Mouse (Mus musculus) midbrain, embryonic 14.5 days (tissue): ENCODE measurements around the gene Hist1h3d. TPM values are rescaled to one million over a fixed set of nuclear protein-coding genes. Genes with fewer than 3 reads are reported as not detected.
"Not testable (repeated sequence)": the region's sequence is repeated elsewhere in the genome, so short reads cannot be mapped to it uniquely, and the experiment has no call there.

Experiments
- ATAC-seq: fragments of 200-750 bp; cut with Nextera tagmentation; 2 replicates; pipeline ENCODE4 v1.8.0; 2017; ENCODE audit warnings: moderate number of reproducible peaks, moderate library complexity; ENCODE audit not compliant: low FRiP score, low TSS enrichment
- DNase-seq: peaks from one replicate; pipeline ENCODE4 v3.0.0-alpha.2; 2015
- H3K27ac ChIP-seq: fragments of 300-500 bp; sonication (generic); replicated peaks from 2 replicates; pipeline ENCODE4 v1.5.1; 2014; ENCODE audit warnings: mild to moderate bottlenecking, low read depth, low read length, moderate library complexity
- H3K27me3 ChIP-seq: fragments of 300-500 bp; sonication (generic); 2 replicates; pipeline ENCODE4 v1.6.1; 2014; ENCODE audit warnings: low read length, control low read depth, mixed read lengths; ENCODE audit not compliant: control insufficient read depth, insufficient read depth
- H3K36me3 ChIP-seq: fragments of 300-500 bp; sonication (generic); 2 replicates; pipeline ENCODE4 v1.6.1; 2014; ENCODE audit warnings: low read length, control low read depth; ENCODE audit not compliant: control insufficient read depth, insufficient read depth
- H3K4me1 ChIP-seq: fragments of 300-500 bp; sonication (generic); 2 replicates; pipeline ENCODE4 v1.6.1; 2014; ENCODE audit warnings: mild to moderate bottlenecking, antibody characterized with exemption, low read length, control low read depth; ENCODE audit not compliant: control insufficient read depth, insufficient read depth
- H3K4me2 ChIP-seq: fragments of 300-500 bp; sonication (generic); 2 replicates; pipeline ENCODE4 v1.6.1; 2014; ENCODE audit warnings: mild to moderate bottlenecking, low read length, moderate library complexity
- H3K4me3 ChIP-seq: fragments of 300-500 bp; sonication (generic); replicated peaks from 2 replicates; pipeline ENCODE4 v1.5.1; 2014; ENCODE audit warnings: low read depth, low read length
- H3K9ac ChIP-seq: fragments of 300-500 bp; sonication (generic); replicated peaks from 2 replicates; pipeline ENCODE4 v1.6.1; 2014; ENCODE audit warnings: mild to moderate bottlenecking, low read length, moderate library complexity
- H3K9me3 ChIP-seq: fragments of 300-500 bp; sonication (generic); 2 replicates; pipeline ENCODE4 v1.6.1; 2016; ENCODE audit warnings: low read length, control low read depth, mixed read lengths; ENCODE audit not compliant: control insufficient read depth
- WGBS: fragments of 180-500 bp; shearing (Covaris S2); extraction: QIAGEN DNeasy Blood & Tissue Kit; methylation state at CpG from one replicate; pipeline ENCODE4 v1.1.7; 2014; 5-methylcytosine and 5-hydroxymethylcytosine counted together
- microRNA-seq: library from miRNA; unstranded; fragments of <30 nt; microRNA quantifications from one replicate; pipeline ENCODE4, GENCODE M21; 2016
- polyA plus RNA-seq: library from polyadenylated mRNA; unstranded; fragments of >200 nt; fragmentation: Nextera tagmentation; extraction: Ambion mirVana; gene quantifications from 2 replicates; pipeline ENCODE4 v1.2.1, GENCODE M21; 2014

Hist1h3d gene
- polyA plus RNA-seq, 1 experiment from 2014 or later, result 1.6 TPM

DNA sequence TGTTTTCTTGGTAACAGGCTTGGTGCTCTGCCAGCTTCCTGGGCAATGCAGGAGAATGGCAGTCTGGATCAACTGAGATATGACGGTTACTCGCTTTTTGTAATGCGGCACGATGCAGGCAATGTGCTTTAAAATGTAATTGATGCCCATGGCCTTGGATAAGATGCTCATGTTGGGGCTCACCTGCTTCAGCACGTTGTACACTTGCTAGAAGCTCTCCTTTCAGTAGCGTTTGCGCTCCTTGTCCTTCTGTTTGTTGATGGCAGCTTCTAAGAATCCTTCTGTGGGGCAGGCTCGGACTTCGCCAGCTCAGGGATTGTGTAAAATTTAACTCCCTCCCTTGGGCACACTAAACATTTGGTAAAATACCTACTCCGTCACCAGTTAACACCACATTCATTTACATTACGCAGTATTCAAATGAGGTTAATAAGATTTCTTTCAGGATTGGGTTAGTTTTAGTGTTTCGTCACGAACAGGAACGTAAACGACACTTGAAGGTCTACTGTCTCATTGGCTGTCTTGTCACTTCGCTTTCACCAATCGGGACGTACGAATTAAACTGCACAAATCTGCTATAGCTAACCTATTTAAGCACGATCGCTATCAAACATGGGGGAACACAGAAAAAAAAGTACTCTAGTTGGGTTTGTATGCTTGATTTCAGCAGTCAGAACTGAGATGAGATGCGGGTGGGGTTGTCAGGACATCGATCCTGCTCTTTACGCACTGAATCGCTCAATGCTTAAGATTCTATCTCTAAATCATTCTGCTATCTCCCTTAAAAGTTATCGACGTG is 45.4 kb downstream of the Hist1h3d start, which contains the start of gene Hist1h2be:
Gene Hist1h2be (minus strand): TSS at position 392 of the 799 bp plus-strand sequence.
- Histone ChIP-seq H3K4me3 (peak within 1 kb of the TSS; percentile 57), H3K4me2 (peak within 1 kb of the TSS; percentile 99), H3K9me3 (no peaks in the 10 kb centered on the region), H3K9ac (peak within 1 kb of the TSS; percentile 71), H3K4me1 (peaks cover 13% of the 10 kb centered on the region), H3K36me3 (no peaks in the 10 kb centered on the region), H3K27me3 (no peaks in the 10 kb centered on the region), H3K27ac (peak within 1 kb of the TSS; percentile 86)
- under 1% methylated on average over 27 of the region's 27 CpGs for WGBS
- DNase-seq, result peak; percentile 92
- ATAC-seq, result peak; percentile 87

- DNase-seq (peak; percentile 77), ATAC-seq (peak; percentile 82)
- peak overlapping the region; percentile 57 for H3K4me3 ChIP-seq
- peaks cover 13% of the 10 kb centered on the region for H3K4me1 ChIP-seq
- H3K9ac ChIP-seq, result peak overlapping the region; percentile 71
- H3K4me2 ChIP-seq, result peak overlapping the region; percentile 99
- H3K27me3 ChIP-seq, result no peaks in the 10 kb centered on the region
- peak overlapping the region; percentile 86 for H3K27ac ChIP-seq
- under 1% methylated on average over 18 of the region's 18 CpGs for WGBS
- no peaks in the 10 kb centered on the region for H3K36me3 ChIP-seq
- no peaks in the 10 kb centered on the region for H3K9me3 ChIP-seq
Observed at GRCm38 (mm10) chr13:23621532-23622174, 46.1 kb downstream of the Hist1h3d start.

GRCm38 (mm10) chr13:23622175-23622671 is 46.7 kb downstream of the Hist1h3d start, which contains the start of gene Hist1h1e:
Gene Hist1h1e (minus strand): TSS chr13:23622558.
- under 1% methylated on average over 48 of the region's 53 CpGs for WGBS
- peaks cover 13% of the 10 kb centered on the region for H3K4me1 ChIP-seq
- not testable (repeated sequence) for H3K27me3 ChIP-seq, H3K36me3 ChIP-seq, H3K9me3 ChIP-seq
- peak within 1 kb of the TSS; percentile 86 for H3K27ac ChIP-seq
- ATAC-seq (peak; percentile 95), DNase-seq (peak; percentile 93)
- H3K9ac ChIP-seq, result peak within 1 kb of the TSS; percentile 71
- peak within 1 kb of the TSS; percentile 57 for H3K4me3 ChIP-seq
- H3K4me2 ChIP-seq, result peak within 1 kb of the TSS; percentile 99

- 25% methylated on average over 7 of the region's 7 CpGs for WGBS
- ATAC-seq, result no peak
Observed at GRCm38 (mm10) chr13:23622861-23623450, 47.4 kb downstream of the Hist1h3d start.

More at GRCm38 (mm10) chr13:23622861-23623450, 47.4 kb downstream of the Hist1h3d start:
- H3K4me3 ChIP-seq, result peak overlapping the region; percentile 57
- 0 out of 2 replicates have a peak overlapping the region, but pooled peaks have one; percentile 17 for H3K27ac ChIP-seq
- H3K9ac ChIP-seq, result peak overlapping the region; percentile 71
- H3K36me3 ChIP-seq, result no peaks in the 10 kb centered on the region
- H3K4me1 ChIP-seq, result peaks cover 13% of the 10 kb centered on the region
- H3K9me3 ChIP-seq, result no peaks in the 10 kb centered on the region
- peak; percentile 51 for DNase-seq
- peak overlapping the region; percentile 99 for H3K4me2 ChIP-seq
- no peaks in the 10 kb centered on the region for H3K27me3 ChIP-seq

Small RNA genes within 50 kb of the gene (microRNA-seq; reads per million reads assigned to microRNA genes)
- not detected for gene Gm44297
- gene Gm44359, result not detected
- not detected for gene Gm44394

Other genes starting within 250 kb of the Hist1h3d start
- 41.2 and 64.4 TPM in 2 replicates for gene Zfp322a, start 206.6 kb upstream of the Hist1h3d start, polyA plus RNA-seq
- gene Abt1, start 151.9 kb upstream of the Hist1h3d start, polyA plus RNA-seq, result 9.3 and 9.9 TPM in 2 replicates
- 0.09 TPM in 1 of 2 replicates, not detected in the other for gene Btn1a1, start 109.9 kb upstream of the Hist1h3d start, polyA plus RNA-seq
- not detected in 2 replicates for gene Btn2a2, start 86.9 kb upstream of the Hist1h3d start, polyA plus RNA-seq
- 4.1 and 6.4 TPM in 2 replicates for gene Hist1h4h, start 44.7 kb upstream of the Hist1h3d start, polyA plus RNA-seq
- 3.4 and 4.6 TPM in 2 replicates for gene Hist1h2af, start 41.9 kb upstream of the Hist1h3d start, polyA plus RNA-seq
- gene Hist1h3g, start 40.3 kb upstream of the Hist1h3d start, polyA plus RNA-seq, result 0.77 and 1.4 TPM in 2 replicates
- gene Hist1h2bh, start 32.4 kb upstream of the Hist1h3d start, polyA plus RNA-seq, result 0.13 and 0.30 TPM in 2 replicates
- gene Hist1h3f, start 31.7 kb upstream of the Hist1h3d start, polyA plus RNA-seq, result 0.32 and 0.47 TPM in 2 replicates
- not detected in 2 replicates for gene Hist1h4f, start 24.1 kb upstream of the Hist1h3d start, polyA plus RNA-seq
- gene Hist1h1d, start 22.5 kb upstream of the Hist1h3d start, polyA plus RNA-seq, result 0.11 and 0.18 TPM in 2 replicates
- gene Hist1h3e, start 13.4 kb upstream of the Hist1h3d start, polyA plus RNA-seq, result 3.1 and 3.8 TPM in 2 replicates
- 30.2 and 34.0 TPM in 2 replicates for gene Hist1h2ae, start 4.5 kb upstream of the Hist1h3d start, polyA plus RNA-seq
- gene Hist1h2bg, start 4.4 kb upstream of the Hist1h3d start, polyA plus RNA-seq, result 1.4 and 2.6 TPM in 2 replicates
- 1.5 and 2.7 TPM in 2 replicates for gene Hist1h2bf, start 1.6 kb upstream of the Hist1h3d start, polyA plus RNA-seq
- 2.1 and 2.2 TPM in 2 replicates for gene Hist1h2ad, start 1.4 kb upstream of the Hist1h3d start, polyA plus RNA-seq
- gene Hist1h4d, start 5.8 kb downstream of the Hist1h3d start, polyA plus RNA-seq, result 38.1 and 40.0 TPM in 2 replicates
- gene Hist1h2be, start 45.4 kb downstream of the Hist1h3d start, polyA plus RNA-seq, result 0.72 and 1.4 TPM in 2 replicates
- 4.4 and 8.6 TPM in 2 replicates for gene Hist1h1e, start 46.8 kb downstream of the Hist1h3d start, polyA plus RNA-seq
- gene Hist1h2ac, start 108.2 kb downstream of the Hist1h3d start, polyA plus RNA-seq, result 0.57 and 0.67 TPM in 2 replicates
- gene Hist1h2bc, start 108.4 kb downstream of the Hist1h3d start, polyA plus RNA-seq, result 13.1 and 17.3 TPM in 2 replicates
- gene Hist1h1t, start 120.1 kb downstream of the Hist1h3d start, polyA plus RNA-seq, result not detected in 2 replicates
- 2.9 and 4.3 TPM in 2 replicates for gene Hist1h4c, start 122.7 kb downstream of the Hist1h3d start, polyA plus RNA-seq
- gene Hfe, start 135.1 kb downstream of the Hist1h3d start, polyA plus RNA-seq, result 0.77 and 3.9 TPM in 2 replicates
- 5.7 and 9.2 TPM in 2 replicates for gene Hist1h1c, start 163.0 kb downstream of the Hist1h3d start, polyA plus RNA-seq
- 1.2 TPM in 2 replicates for gene Hist1h3c, start 169.8 kb downstream of the Hist1h3d start, polyA plus RNA-seq
- gene Hist1h2bb, start 171.0 kb downstream of the Hist1h3d start, polyA plus RNA-seq, result 0.51 TPM in 1 of 2 replicates, not detected in the other
- 11.3 and 13.5 TPM in 2 replicates for gene Hist1h2ab, start 175.4 kb downstream of the Hist1h3d start, polyA plus RNA-seq
- 3.5 and 4.0 TPM in 2 replicates for gene Hist1h3b, start 176.5 kb downstream of the Hist1h3d start, polyA plus RNA-seq
- gene Hist1h4b, start 181.2 kb downstream of the Hist1h3d start, polyA plus RNA-seq, result 2.8 and 5.0 TPM in 2 replicates
- 0.47 and 1.1 TPM in 2 replicates for gene Hist1h4a, start 185.5 kb downstream of the Hist1h3d start, polyA plus RNA-seq
- gene Hist1h3a, start 186.6 kb downstream of the Hist1h3d start, polyA plus RNA-seq, result 2.2 TPM in 2 replicates
- gene Hist1h1a, start 187.9 kb downstream of the Hist1h3d start, polyA plus RNA-seq, result 0.93 TPM in 1 of 2 replicates, not detected in the other
- not detected in 2 replicates for gene Trim38, start 194.2 kb downstream of the Hist1h3d start, polyA plus RNA-seq
- not detected in 2 replicates for gene Slc17a2, start 231.2 kb downstream of the Hist1h3d start, polyA plus RNA-seq